Mouse (Mus musculus) limb, embryonic 14.5 days (tissue): ENCODE results near the gene Prdm1. TPM values are rescaled to one million over a fixed set of nuclear protein-coding genes. Genes with fewer than 3 reads are reported as not detected.

Source experiments
- ATAC-seq: fragments of 200-750 bp; cut with Nextera tagmentation; 2 replicates; pipeline ENCODE4 v1.8.0; 2017; ENCODE audit warnings: low read depth, moderate number of reproducible peaks, moderate TSS enrichment; ENCODE audit not compliant: low FRiP score
- DNase-seq: peaks from one replicate; pipeline ENCODE4 v3.0.0-alpha.2; 2015; ENCODE audit warnings: low spot score
- H3K27ac ChIP-seq: fragments of 300-500 bp; sonication (generic); replicated peaks from 2 replicates; pipeline ENCODE4 v1.5.1; 2014; ENCODE audit warnings: low read depth, mild to moderate bottlenecking, low read length, moderate library complexity, mixed read lengths
- H3K27me3 ChIP-seq: fragments of 300-500 bp; sonication (generic); 2 replicates; pipeline ENCODE4 v1.6.1; 2014; ENCODE audit warnings: low read length, mixed read lengths; ENCODE audit not compliant: control insufficient read depth, insufficient read depth
- H3K36me3 ChIP-seq: fragments of 300-500 bp; sonication (generic); 2 replicates; pipeline ENCODE4 v1.6.1; 2014; ENCODE audit warnings: mild to moderate bottlenecking, low read length, moderate library complexity, mixed read lengths; ENCODE audit not compliant: control insufficient read depth, insufficient read depth
- H3K4me1 ChIP-seq: fragments of 300-500 bp; sonication (generic); 2 replicates; pipeline ENCODE4 v1.6.1; 2014; ENCODE audit warnings: antibody characterized with exemption, low read length, mixed read lengths; ENCODE audit not compliant: control insufficient read depth, insufficient read depth
- H3K4me2 ChIP-seq: fragments of 300-500 bp; sonication (generic); replicated peaks from 2 replicates; pipeline ENCODE4 v1.6.1; 2014; ENCODE audit warnings: low read depth, mild to moderate bottlenecking, low read length, moderate library complexity; ENCODE audit not compliant: severe bottlenecking
- H3K4me3 ChIP-seq: fragments of 300-500 bp; sonication (generic); replicated peaks from 2 replicates; pipeline ENCODE4 v1.5.1; 2014; ENCODE audit warnings: low read length
- H3K9ac ChIP-seq: fragments of 300-500 bp; sonication (generic); 2 replicates; pipeline ENCODE4 v1.6.1; 2014; ENCODE audit warnings: mild to moderate bottlenecking, low read depth, low read length, moderate library complexity; ENCODE audit not compliant: severe bottlenecking
- H3K9me3 ChIP-seq: fragments of 300-500 bp; sonication (generic); 2 replicates; pipeline ENCODE4 v1.6.1; 2016; ENCODE audit warnings: low read length; ENCODE audit not compliant: control insufficient read depth
- POLR2A ChIP-seq: fragments of 200-500 bp; IDR thresholded peaks from 2 replicates; pipeline ENCODE4 v1.8.0; 2012; ENCODE audit warnings: inconsistent platforms, mild to moderate bottlenecking, moderate library complexity, borderline replicate concordance; ENCODE audit not compliant: insufficient read depth, insufficient read length; ENCODE audit errors: extremely low read depth
- WGBS: fragments of 180-500 bp; shearing (Covaris S2); extraction: QIAGEN DNeasy Blood & Tissue Kit; methylation state at CpG from one replicate; pipeline ENCODE4 v1.1.7; 2014; 5-methylcytosine and 5-hydroxymethylcytosine counted together
- polyA plus RNA-seq, 2 experiments: library from polyadenylated mRNA; depleted of rRNA in 1 of 2; stranded (reverse) in 1 of 2; unstranded in 1 of 2; fragments of >200 nt; fragmentation: Nextera tagmentation in 1 of 2; extraction: Ambion mirVana in 1 of 2; gene quantifications; 2 replicates each; pipeline versions ENCODE4 v1.2.1 to v1.2.3; 2012 to 2014

The Prdm1 gene
- polyA plus RNA-seq, 2 experiments, result 4.8 to 5.7 TPM

- 1% methylated on average over 25 of the region's 25 CpGs for WGBS
- Histone ChIP-seq H3K27me3 (peaks cover 32% of the 10 kb centered on the region; the same call in 1 of the 2 replicates), H3K4me2 (peak overlapping the region; percentile 92), H3K4me3 (peak overlapping the region; percentile 53), H3K9me3 (no peaks in the 10 kb centered on the region), H3K36me3 (no peaks in the 10 kb centered on the region), H3K27ac (no peak overlapping the region), H3K4me1 (0 out of 2 replicates have a peak, but pooled peaks cover 2% of the 10 kb centered on the region), H3K9ac (peak overlapping the region; percentile 53)
- ATAC-seq (no peak), DNase-seq (peak; percentile 14)
- no peak for TF ChIP-seq POLR2A
Observed at GRCm38 (mm10) chr10:44457791-44458533, 70.3 kb downstream of the Prdm1 start.

GRCm38 (mm10) chr10:44456757-44457595 lies 71.3 kb downstream of the Prdm1 start:
- Histone ChIP-seq H3K27ac (no peak overlapping the region), H3K4me1 (0 out of 2 replicates have a peak, but pooled peaks cover 2% of the 10 kb centered on the region), H3K9me3 (no peaks in the 10 kb centered on the region), H3K9ac (peak overlapping the region; percentile 45), H3K4me3 (peak overlapping the region; percentile 53), H3K27me3 (peaks cover 32% of the 10 kb centered on the region; the same call in 1 of the 2 replicates), H3K36me3 (no peaks in the 10 kb centered on the region), H3K4me2 (peak overlapping the region; percentile 92)
- no peak for TF ChIP-seq POLR2A
- ATAC-seq, result no peak
- WGBS, result 2% methylated on average over 31 of the region's 31 CpGs
- DNase-seq, result peak; percentile 41

GRCm38 (mm10) chr10:44454753-44455152 lies 73.5 kb downstream of the Prdm1 start:
- no peaks in the 10 kb centered on the region for H3K9me3 ChIP-seq
- no peaks in the 10 kb centered on the region for H3K36me3 ChIP-seq
- WGBS, result 52% methylated on average over 4 of the region's 4 CpGs
- 0 out of 2 replicates have a peak, but pooled peaks cover 2% of the 10 kb centered on the region for H3K4me1 ChIP-seq
- ATAC-seq (no peak), DNase-seq (no peak)
- no peak overlapping the region for H3K27ac ChIP-seq
- H3K4me3 ChIP-seq, result peak overlapping the region; percentile 53; the same call in 1 of the 2 replicates
- TF ChIP-seq POLR2A, result no peak
- peaks cover 30% of the 10 kb centered on the region; the same call in 1 of the 2 replicates for H3K27me3 ChIP-seq
- peak overlapping the region; percentile 92; the same call in 1 of the 2 replicates for H3K4me2 ChIP-seq
- no peak overlapping the region for H3K9ac ChIP-seq

- Histone ChIP-seq H3K4me3 (no peak overlapping the region), H3K36me3 (no peaks in the 10 kb centered on the region), H3K4me1 (0 out of 2 replicates have a peak, but pooled peaks cover 2% of the 10 kb centered on the region), H3K27ac (no peak overlapping the region), H3K27me3 (peaks cover 24% of the 10 kb centered on the region; the same call in 1 of the 2 replicates), H3K9ac (no peak overlapping the region), H3K4me2 (no peak overlapping the region), H3K9me3 (no peaks in the 10 kb centered on the region)
- no peak for DNase-seq
- no peak for TF ChIP-seq POLR2A
- WGBS, result 67% methylated on average over 2 of the region's 2 CpGs
- ATAC-seq, result no peak
Observed at GRCm38 (mm10) chr10:44454111-44454510, 74.2 kb downstream of the Prdm1 start.

- peaks cover 5% of the 10 kb centered on the region; the same call in 1 of the 2 replicates for H3K27me3 ChIP-seq
- no peak overlapping the region for H3K4me3 ChIP-seq
- ATAC-seq (no peak), DNase-seq (no peak)
- 86% methylated on average over 2 of the region's 2 CpGs for WGBS
- no peaks in the 10 kb centered on the region for H3K4me1 ChIP-seq
- H3K36me3 ChIP-seq, result no peaks in the 10 kb centered on the region
- no peak overlapping the region for H3K9ac ChIP-seq
- TF ChIP-seq POLR2A, result no peak
- no peak overlapping the region for H3K4me2 ChIP-seq
- H3K27ac ChIP-seq, result no peak overlapping the region
- H3K9me3 ChIP-seq, result no peaks in the 10 kb centered on the region
Observed at GRCm38 (mm10) chr10:44450835-44451234, 77.5 kb downstream of the Prdm1 start.
